Mouse (Mus musculus): Measurements from ENCODE around the gene Ppt2. TPM values are rescaled to one million over a fixed set of nuclear protein-coding genes. Genes with fewer than 3 reads are reported as not detected.

Gene Ppt2
- polyA plus RNA-seq, 1 experiment from 2014 or later: 27.5 TPM

GRCm38 (mm10) chr17:34604061-34604508 lies 24.2 kb downstream of the Ppt2 start, which contains the start of gene Agpat1:
Agpat1 (plus strand) TSS chr17:34604262.
- peak within 1 kb of the TSS; percentile 79 for H3K4me3 ChIP-seq (replicated peaks)
- WGBS: under 1% methylated on average over 35 of the region's 35 CpGs
- H3K36me3 ChIP-seq: peaks cover 20% of the 10 kb centered on the region
- peak; percentile 90 for ATAC-seq (ENCODE audit: insufficient number of reproducible peaks, low FRiP score, low TSS enrichment, low read depth)
- peak within 1 kb of the TSS; percentile 85 for H3K9ac ChIP-seq
- peaks cover 47% of the 10 kb centered on the region for H3K4me1 ChIP-seq
- H3K27me3 ChIP-seq: no peaks in the 10 kb centered on the region
- no peaks in the 10 kb centered on the region for H3K9me3 ChIP-seq (replicated peaks)
- peak within 1 kb of the TSS; percentile 86 for H3K4me2 ChIP-seq (replicated peaks)
- H3K27ac ChIP-seq (replicated peaks): peak within 1 kb of the TSS; percentile 88

DNA sequence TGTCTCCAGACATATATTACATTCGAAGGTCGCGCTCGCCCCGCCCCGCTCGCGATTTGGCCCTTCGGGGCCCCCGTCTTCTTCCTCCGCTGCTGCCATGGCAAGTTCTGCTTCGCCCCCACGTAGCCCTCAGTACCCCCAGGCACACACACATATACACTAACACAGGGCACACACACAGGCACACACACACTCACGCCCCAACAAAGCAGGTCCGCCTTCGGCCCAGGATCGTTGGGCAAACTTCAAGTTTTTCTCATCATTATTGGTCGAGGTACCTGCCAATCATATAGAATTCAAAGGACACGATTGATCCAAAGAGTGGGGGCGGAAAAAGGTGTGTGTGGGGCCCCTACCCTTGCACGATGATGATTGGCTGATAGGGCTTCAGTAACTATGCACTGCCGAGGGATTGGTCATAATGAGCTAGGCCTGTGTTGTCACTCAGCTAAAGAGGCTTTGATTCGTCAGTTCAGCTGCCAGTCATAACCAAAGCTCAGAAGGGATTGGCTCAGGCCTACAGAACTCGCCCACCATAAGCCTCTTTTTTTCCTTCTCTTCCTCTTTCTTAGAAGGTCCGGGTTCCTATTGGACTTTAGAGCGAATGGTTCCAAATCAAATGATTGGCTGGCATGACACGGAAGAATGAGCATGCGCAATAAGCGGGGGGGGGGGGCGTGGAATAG lies 24.8 kb downstream of the Ppt2 start, which contains the start of gene Rnf5:
Gene Rnf5, minus strand, starts transcription at position 316 of the 686 bp plus-strand sequence.
- Histone ChIP-seq H3K27me3 (no peaks in the 10 kb centered on the region), H3K9ac (peak within 1 kb of the TSS; percentile 66), H3K4me1 (peaks cover 48% of the 10 kb centered on the region), H3K9me3 (replicated peaks) (no peaks in the 10 kb centered on the region), H3K4me2 (replicated peaks) (peak within 1 kb of the TSS; percentile 86), H3K36me3 (peaks cover 20% of the 10 kb centered on the region), H3K27ac (replicated peaks) (peak within 1 kb of the TSS; percentile 88), H3K4me3 (replicated peaks) (peak within 1 kb of the TSS; percentile 79)
- ATAC-seq (ENCODE audit: insufficient number of reproducible peaks, low FRiP score, low TSS enrichment, low read depth): peak; percentile 96
- 0% methylated on average over 30 of the region's 30 CpGs for WGBS

- no peak overlapping the region for H3K27ac ChIP-seq (replicated peaks)
- H3K4me2 ChIP-seq (replicated peaks): peak overlapping the region; percentile 86; the same call in 1 of the 2 replicates
- H3K36me3 ChIP-seq: peaks cover 20% of the 10 kb centered on the region
- no peaks in the 10 kb centered on the region for H3K9me3 ChIP-seq (replicated peaks)
- ATAC-seq (ENCODE audit: insufficient number of reproducible peaks, low FRiP score, low TSS enrichment, low read depth): no peak
- no peak overlapping the region; the same call in 1 of the 2 replicates for H3K4me3 ChIP-seq (replicated peaks)
- H3K4me1 ChIP-seq: peaks cover 48% of the 10 kb centered on the region
- H3K9ac ChIP-seq: peak overlapping the region; percentile 6; the same call in 1 of the 2 replicates
- no peaks in the 10 kb centered on the region for H3K27me3 ChIP-seq
- WGBS: 84% methylated on average over 12 of the region's 12 CpGs
Observed at GRCm38 (mm10) chr17:34601796-34602195, 26.5 kb downstream of the Ppt2 start.

- H3K4me2 ChIP-seq (replicated peaks): no peak overlapping the region
- WGBS: 78% methylated on average over 9 of the region's 9 CpGs
Observed at GRCm38 (mm10) chr17:34599891-34600290, 28.4 kb downstream of the Ppt2 start.

DNA sequence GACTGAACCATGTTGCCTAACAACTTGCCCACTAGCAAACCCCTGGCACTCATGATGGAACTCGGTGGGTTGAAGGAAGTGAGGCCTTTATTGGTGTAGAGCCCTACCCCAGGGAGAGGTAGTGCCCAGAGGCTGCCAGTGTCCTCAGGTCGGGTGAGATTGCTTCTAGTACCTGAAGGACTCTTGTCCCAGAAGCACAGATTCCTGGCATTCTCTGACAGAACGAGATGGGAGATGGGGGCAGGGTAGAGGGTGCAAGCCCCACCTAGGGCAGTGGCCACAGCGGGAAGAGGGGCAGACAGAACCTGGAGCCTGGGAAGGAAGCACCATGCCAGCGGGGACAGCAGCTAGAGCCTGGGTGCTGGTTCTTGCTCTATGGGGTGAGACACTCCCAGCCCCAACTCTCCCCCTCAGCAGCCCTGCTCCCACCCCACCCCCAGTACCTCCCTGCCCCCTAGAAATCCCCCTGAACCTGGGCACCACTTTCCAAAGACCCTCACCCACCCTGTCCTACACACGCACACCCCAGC lies 30.7 kb downstream of the Ppt2 start, which contains the start of gene Ager:
Gene Ager, plus strand, starts transcription at position 297 of the 530 bp plus-strand sequence.
- no peak within 1 kb of the TSS for H3K4me3 ChIP-seq (replicated peaks)
- 14% methylated on average over 6 of the region's 6 CpGs for WGBS
- H3K27ac ChIP-seq (replicated peaks): 0 out of 2 replicates have a peak within 1 kb of the TSS, but pooled peaks have one; percentile 17
- H3K36me3 ChIP-seq: peaks cover 40% of the 10 kb centered on the region
- no peak within 1 kb of the TSS for H3K4me2 ChIP-seq (replicated peaks)
- H3K9ac ChIP-seq: no peak within 1 kb of the TSS
- H3K27me3 ChIP-seq: no peaks in the 10 kb centered on the region
- H3K4me1 ChIP-seq: peaks cover 62% of the 10 kb centered on the region
- no peaks in the 10 kb centered on the region for H3K9me3 ChIP-seq (replicated peaks)
- no peak for ATAC-seq (ENCODE audit: insufficient number of reproducible peaks, low FRiP score, low TSS enrichment, low read depth)

More at GRCm38 (mm10) chr17:34599891-34600290, 28.4 kb downstream of the Ppt2 start:
- Histone ChIP-seq H3K27me3 (no peaks in the 10 kb centered on the region), H3K36me3 (peaks cover 34% of the 10 kb centered on the region), H3K4me3 (replicated peaks) (no peak overlapping the region), H3K9ac (no peak overlapping the region), H3K27ac (replicated peaks) (no peak overlapping the region), H3K4me1 (peaks cover 52% of the 10 kb centered on the region), H3K9me3 (replicated peaks) (no peaks in the 10 kb centered on the region)
- no peak for ATAC-seq (ENCODE audit: insufficient number of reproducible peaks, low FRiP score, low TSS enrichment, low read depth)

GRCm38 (mm10) chr17:34596098-34596497 lies 32.2 kb downstream of the Ppt2 start:
- peaks cover 59% of the 10 kb centered on the region for H3K4me1 ChIP-seq
- no peak for ATAC-seq (ENCODE audit: insufficient number of reproducible peaks, low FRiP score, low TSS enrichment, low read depth)
- no peak overlapping the region for H3K27ac ChIP-seq (replicated peaks)
- H3K4me2 ChIP-seq (replicated peaks): no peak overlapping the region
- H3K9me3 ChIP-seq (replicated peaks): no peaks in the 10 kb centered on the region
- H3K9ac ChIP-seq: no peak overlapping the region
- H3K4me3 ChIP-seq (replicated peaks): no peak overlapping the region
- peaks cover 34% of the 10 kb centered on the region for H3K36me3 ChIP-seq
- 63% methylated on average over 8 of the region's 8 CpGs for WGBS
- no peaks in the 10 kb centered on the region for H3K27me3 ChIP-seq

GRCm38 (mm10) chr17:34593752-34594525 lies 34.4 kb downstream of the Ppt2 start:
- 40% methylated on average over 32 of the region's 34 CpGs for WGBS

DNA sequence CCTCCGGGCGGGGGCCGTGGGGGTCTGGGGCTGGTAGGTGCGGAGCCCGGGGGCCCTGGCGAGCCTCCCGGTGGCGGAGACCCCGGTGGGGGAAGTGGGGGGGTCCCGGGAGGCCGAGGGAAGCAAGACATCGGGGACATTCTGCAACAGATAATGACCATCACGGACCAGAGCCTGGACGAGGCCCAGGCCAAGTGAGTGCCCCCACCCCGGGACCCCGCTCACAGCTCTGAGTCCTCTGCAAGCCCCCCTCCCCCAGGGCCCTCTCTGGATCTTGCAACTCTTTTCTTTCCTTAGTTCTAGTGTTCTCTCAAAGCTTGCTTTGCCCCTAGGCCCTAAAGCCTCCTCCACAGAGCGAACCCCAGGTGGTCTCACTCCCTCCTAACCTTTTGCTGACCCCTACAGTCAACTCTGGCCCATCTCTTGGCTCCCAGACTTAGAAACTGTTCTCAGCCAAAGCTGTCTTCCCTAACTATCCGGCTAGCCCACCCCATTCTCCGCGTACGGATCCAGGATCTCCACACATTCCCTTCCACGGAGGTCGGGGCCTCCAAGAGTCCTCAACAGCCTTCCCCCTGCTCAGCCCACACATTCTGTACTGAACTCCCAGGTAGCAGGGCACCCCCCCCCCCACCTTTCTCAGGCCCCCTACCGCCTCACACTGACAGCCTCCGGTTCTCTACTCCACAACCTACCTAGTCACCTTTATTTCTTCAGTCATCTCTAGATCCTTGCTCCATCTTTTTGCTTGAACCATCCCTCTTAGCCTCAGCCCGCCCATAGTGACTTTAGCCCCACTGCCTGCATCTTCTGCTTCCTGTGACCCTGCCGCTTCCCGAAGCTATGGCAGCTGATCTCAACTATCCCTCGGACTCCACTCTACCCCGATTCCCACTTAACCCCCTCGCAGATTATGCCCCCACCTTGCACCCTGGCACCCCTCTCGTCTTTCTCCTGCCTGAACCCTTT lies 35.4 kb downstream of the Ppt2 start:
- Histone ChIP-seq H3K9ac (peak overlapping the region; percentile 93), H3K4me1 (peaks cover 80% of the 10 kb centered on the region), H3K4me3 (replicated peaks) (peak overlapping the region; percentile 78), H3K4me2 (replicated peaks) (peak overlapping the region; percentile 78), H3K27me3 (no peaks in the 10 kb centered on the region), H3K9me3 (replicated peaks) (no peaks in the 10 kb centered on the region), H3K27ac (replicated peaks) (peak overlapping the region; percentile 98), H3K36me3 (peaks cover 20% of the 10 kb centered on the region)
- under 1% methylated on average over 30 of the region's 32 CpGs for WGBS
- ATAC-seq (ENCODE audit: insufficient number of reproducible peaks, low FRiP score, low TSS enrichment, low read depth): peak; percentile 9

More at GRCm38 (mm10) chr17:34593752-34594525, 34.4 kb downstream of the Ppt2 start:
- Histone ChIP-seq H3K9ac (peak overlapping the region; percentile 93), H3K27ac (replicated peaks) (peak overlapping the region; percentile 98), H3K27me3 (no peaks in the 10 kb centered on the region), H3K4me2 (replicated peaks) (peak overlapping the region; percentile 78), H3K9me3 (replicated peaks) (no peaks in the 10 kb centered on the region), H3K4me1 (peaks cover 76% of the 10 kb centered on the region), H3K36me3 (peaks cover 20% of the 10 kb centered on the region), H3K4me3 (replicated peaks) (peak overlapping the region; percentile 78)
- no peak for ATAC-seq (ENCODE audit: insufficient number of reproducible peaks, low FRiP score, low TSS enrichment, low read depth)

- peak overlapping the region; percentile 78 for H3K4me2 ChIP-seq (replicated peaks)
- H3K36me3 ChIP-seq: peaks cover 20% of the 10 kb centered on the region
- H3K9me3 ChIP-seq (replicated peaks): no peaks in the 10 kb centered on the region
- H3K4me3 ChIP-seq (replicated peaks): peak overlapping the region; percentile 78
- H3K27ac ChIP-seq (replicated peaks): peak overlapping the region; percentile 98
- peaks cover 74% of the 10 kb centered on the region for H3K4me1 ChIP-seq
- ATAC-seq (ENCODE audit: insufficient number of reproducible peaks, low FRiP score, low TSS enrichment, low read depth): peak; percentile 49
- H3K27me3 ChIP-seq: no peaks in the 10 kb centered on the region
- H3K9ac ChIP-seq: peak overlapping the region; percentile 93
- 0% methylated on average over 33 of the region's 35 CpGs for WGBS
Observed at GRCm38 (mm10) chr17:34591994-34592375, 36.3 kb downstream of the Ppt2 start.
